Mouse (Mus musculus) stomach, postnatal 0 days (tissue): ENCODE results near the gene Fbf1. TPM values are rescaled to one million over a fixed set of nuclear protein-coding genes. Genes with fewer than 3 reads are reported as not detected.

Experiments used
- ATAC-seq: fragments of 200-750 bp; cut with Nextera tagmentation; 2 replicates; pipeline ENCODE4 v1.8.0; 2017; ENCODE audit not compliant: low FRiP score, low TSS enrichment
- DNase-seq: peaks from one replicate; pipeline ENCODE4 v3.0.0-alpha.2; 2016; ENCODE audit warnings: low spot score
- H3K27ac ChIP-seq: fragments of 300-500 bp; sonication (generic); replicated peaks from 2 replicates; pipeline ENCODE4 v1.5.1; 2014; ENCODE audit warnings: mild to moderate bottlenecking, control low read depth
- H3K27me3 ChIP-seq: fragments of 300-500 bp; sonication (generic); 2 replicates; pipeline ENCODE4 v1.6.1; 2014; ENCODE audit warnings: low read length; ENCODE audit not compliant: control insufficient read depth, insufficient read depth
- H3K36me3 ChIP-seq: fragments of 300-500 bp; sonication (generic); 2 replicates; pipeline ENCODE4 v1.6.1; 2014; ENCODE audit warnings: low read length, mixed read lengths; ENCODE audit not compliant: control insufficient read depth, insufficient read depth
- H3K4me1 ChIP-seq: fragments of 300-500 bp; sonication (generic); replicated peaks from 2 replicates; pipeline ENCODE4 v1.6.1; 2014; ENCODE audit warnings: antibody characterized with exemption; ENCODE audit not compliant: control insufficient read depth, insufficient read depth
- H3K4me2 ChIP-seq: fragments of 300-500 bp; sonication (generic); replicated peaks from 2 replicates; pipeline ENCODE4 v1.6.1; 2014; ENCODE audit warnings: low read depth, mild to moderate bottlenecking, control low read depth, moderate library complexity
- H3K4me3 ChIP-seq: fragments of 300-500 bp; sonication (generic); 2 replicates; pipeline ENCODE4 v1.5.1; 2014; ENCODE audit warnings: low read depth, low read length, control low read depth
- H3K9ac ChIP-seq: fragments of 300-500 bp; sonication (generic); 2 replicates; pipeline ENCODE4 v1.6.1; 2014; ENCODE audit warnings: mild to moderate bottlenecking, low read length, control low read depth, mixed read lengths
- H3K9me3 ChIP-seq: fragments of 300-500 bp; sonication (generic); 2 replicates; pipeline ENCODE4 v1.6.1; 2016; ENCODE audit warnings: low read length; ENCODE audit not compliant: control insufficient read depth
- CTCF ChIP-seq: IDR thresholded peaks from 2 replicates; pipeline ENCODE4 v1.5.1; 2016; ENCODE audit warnings: antibody characterized with exemption, low read depth, mild to moderate bottlenecking, moderate library complexity
- EP300 ChIP-seq: optimal IDR thresholded peaks from 2 replicates; pipeline ENCODE3; 2016; ENCODE audit warnings: antibody characterized with exemption
- WGBS: fragments of 180-500 bp; shearing (Covaris S2); extraction: QIAGEN DNeasy Blood & Tissue Kit; methylation state at CpG from one replicate; pipeline ENCODE4 v1.1.7; 2014; 5-methylcytosine and 5-hydroxymethylcytosine counted together
- polyA plus RNA-seq: library from polyadenylated mRNA; unstranded; fragments of >200 nt; fragmentation: Nextera tagmentation; extraction: Ambion mirVana; gene quantifications from 2 replicates; pipeline ENCODE4 v1.2.1, GENCODE M21; 2015

Fbf1 gene
- polyA plus RNA-seq, 1 experiment from 2014 or later: 8.0 TPM

- no peaks in the 10 kb centered on the region for H3K9me3 ChIP-seq
- peak overlapping the region; percentile 37; the same call in 1 of the 2 replicates for H3K4me2 ChIP-seq
- ATAC-seq (peak; percentile 48), DNase-seq (peak; percentile 57)
- H3K9ac ChIP-seq: no peak overlapping the region
- no peak for TF ChIP-seq EP300
- peak; percentile 38 for TF ChIP-seq CTCF
- WGBS: 44% methylated on average over 5 of the region's 5 CpGs
- no peaks in the 10 kb centered on the region for H3K4me1 ChIP-seq
- no peak overlapping the region for H3K4me3 ChIP-seq
- H3K36me3 ChIP-seq: peaks cover 2% of the 10 kb centered on the region; the same call in 1 of the 2 replicates
- H3K27ac ChIP-seq: peak overlapping the region; percentile 30
- H3K27me3 ChIP-seq: no peaks in the 10 kb centered on the region
These were observed 27.3 kb upstream of the Fbf1 start for GRCm38 (mm10) chr11:116195252-116195651.

GRCm38 (mm10) chr11:116194619-116195018, 26.7 kb upstream of the Fbf1 start:
- H3K9ac ChIP-seq: 0 out of 2 replicates have a peak overlapping the region, but pooled peaks have one; percentile 4
- H3K4me1 ChIP-seq: no peaks in the 10 kb centered on the region
- ATAC-seq (no peak), DNase-seq (no peak)
- no peak overlapping the region for H3K27ac ChIP-seq
- no peak for TF ChIP-seq EP300
- H3K4me2 ChIP-seq: peak overlapping the region; percentile 37; the same call in 1 of the 2 replicates
- H3K9me3 ChIP-seq: no peaks in the 10 kb centered on the region
- 88% methylated on average over 8 of the region's 8 CpGs for WGBS
- H3K36me3 ChIP-seq: peaks cover 2% of the 10 kb centered on the region; the same call in 1 of the 2 replicates
- no peaks in the 10 kb centered on the region for H3K27me3 ChIP-seq
- H3K4me3 ChIP-seq: no peak overlapping the region

GRCm38 (mm10) chr11:116187226-116187930, 19.4 kb upstream of the Fbf1 start:
- TF ChIP-seq EP300 (no peak), CTCF (no peak)
- ATAC-seq: no peak
- no peak for DNase-seq
- Histone ChIP-seq H3K36me3 (peaks cover 11% of the 10 kb centered on the region; the same call in 1 of the 2 replicates), H3K4me3 (no peak overlapping the region), H3K4me1 (0 out of 2 replicates have a peak, but pooled peaks cover 2% of the 10 kb centered on the region), H3K27ac (peak overlapping the region; percentile 56; the same call in 1 of the 2 replicates), H3K9ac (no peak overlapping the region), H3K27me3 (no peaks in the 10 kb centered on the region), H3K4me2 (no peak overlapping the region), H3K9me3 (no peaks in the 10 kb centered on the region)
- 54% methylated on average over 11 of the region's 11 CpGs for WGBS

GRCm38 (mm10) chr11:116186360-116186759, 18.4 kb upstream of the Fbf1 start:
- no peaks in the 10 kb centered on the region for H3K9me3 ChIP-seq
- H3K4me3 ChIP-seq: no peak overlapping the region
- DNase-seq: no peak
- ATAC-seq: no peak
- peak overlapping the region; percentile 13; the same call in 1 of the 2 replicates for H3K9ac ChIP-seq
- H3K4me2 ChIP-seq: no peak overlapping the region
- H3K27ac ChIP-seq: peak overlapping the region; percentile 53
- WGBS: 90% methylated on average over 11 of the region's 11 CpGs
- 0 out of 2 replicates have a peak, but pooled peaks cover 2% of the 10 kb centered on the region for H3K4me1 ChIP-seq
- H3K36me3 ChIP-seq: peaks cover 11% of the 10 kb centered on the region; the same call in 1 of the 2 replicates
- H3K27me3 ChIP-seq: no peaks in the 10 kb centered on the region
- TF ChIP-seq EP300: no peak
- TF ChIP-seq CTCF: no peak

GRCm38 (mm10) chr11:116185836-116186235, 17.9 kb upstream of the Fbf1 start:
- peaks cover 11% of the 10 kb centered on the region; the same call in 1 of the 2 replicates for H3K36me3 ChIP-seq

More at GRCm38 (mm10) chr11:116185836-116186235, 17.9 kb upstream of the Fbf1 start:
- ATAC-seq (peak; percentile 33), DNase-seq (no peak)
- no peak for TF ChIP-seq CTCF
- no peak for TF ChIP-seq EP300
- H3K9me3 ChIP-seq: no peaks in the 10 kb centered on the region
- no peak overlapping the region for H3K4me3 ChIP-seq
- 0 out of 2 replicates have a peak, but pooled peaks cover 2% of the 10 kb centered on the region for H3K4me1 ChIP-seq
- 71% methylated on average over 3 of the region's 3 CpGs for WGBS
- H3K4me2 ChIP-seq: no peak overlapping the region
- no peak overlapping the region for H3K9ac ChIP-seq
- no peaks in the 10 kb centered on the region for H3K27me3 ChIP-seq
- peak overlapping the region; percentile 53 for H3K27ac ChIP-seq
